Mouse (Mus musculus) ES-CJ7 (cell line): ENCODE measurements around the gene Fuca1.

Experiments
- DNase-seq: peaks from one replicate; pipeline ENCODE4 v3.0.0; 2011; ENCODE audit warnings: low read depth, low spot score

The Fuca1 gene

DNA sequence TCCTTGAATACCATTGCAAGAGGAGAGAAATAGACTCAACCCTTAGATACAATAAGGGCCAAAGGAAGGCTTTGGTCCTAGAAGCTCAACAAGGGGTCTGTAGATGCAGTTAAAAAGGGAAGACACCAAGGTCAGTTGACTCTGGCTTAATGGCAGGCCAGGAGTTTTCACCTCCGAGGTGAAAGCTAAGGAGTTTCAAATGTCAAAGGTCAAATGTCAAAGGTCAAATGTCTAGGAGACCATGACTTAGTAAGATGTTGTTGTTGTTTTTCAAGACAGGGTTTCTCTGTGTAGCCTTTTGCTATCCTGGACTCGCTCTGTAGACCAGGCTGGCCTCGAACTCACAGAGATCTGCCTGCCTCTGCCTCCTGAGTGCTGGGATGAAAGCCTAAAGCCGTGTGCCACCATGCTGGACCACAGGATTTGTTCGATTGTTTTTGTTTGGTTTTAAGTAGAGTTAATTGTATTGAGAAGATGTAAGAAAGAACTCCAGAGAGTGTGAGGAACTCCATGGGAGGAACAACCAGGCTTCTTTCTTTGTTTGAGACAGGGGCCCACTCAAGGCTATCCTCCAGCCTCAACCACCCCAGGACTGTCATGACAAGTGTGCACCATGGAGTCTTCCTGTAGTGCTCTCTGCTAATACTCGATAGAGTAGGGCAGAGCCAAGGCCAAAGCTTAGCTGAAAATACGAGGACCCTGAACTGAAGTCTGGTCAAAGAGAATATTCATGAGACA, 31.2 kb upstream of the Fuca1 start:
- peak; percentile 67 for DNase-seq

DNA sequence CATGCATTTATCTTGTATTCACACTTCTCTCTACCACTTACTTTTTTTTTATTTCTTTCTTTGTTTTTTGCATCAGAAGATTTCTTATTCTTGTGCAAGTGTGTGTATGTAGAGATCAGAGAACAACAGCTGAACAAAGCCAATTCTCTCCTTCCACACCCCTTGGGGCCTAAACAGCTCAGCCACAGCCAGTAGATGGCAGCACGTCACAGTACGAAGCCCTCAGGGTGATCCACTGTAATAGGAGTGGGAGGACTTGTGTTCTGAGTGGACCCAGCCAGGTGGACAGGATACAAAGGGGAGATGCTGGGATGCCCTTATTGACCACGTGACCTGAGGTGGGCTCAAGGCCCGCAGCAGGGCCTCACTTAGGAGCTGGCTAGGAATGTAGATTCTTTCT, 30.7 kb upstream of the Fuca1 start:
- peak; percentile 74 for DNase-seq

DNA sequence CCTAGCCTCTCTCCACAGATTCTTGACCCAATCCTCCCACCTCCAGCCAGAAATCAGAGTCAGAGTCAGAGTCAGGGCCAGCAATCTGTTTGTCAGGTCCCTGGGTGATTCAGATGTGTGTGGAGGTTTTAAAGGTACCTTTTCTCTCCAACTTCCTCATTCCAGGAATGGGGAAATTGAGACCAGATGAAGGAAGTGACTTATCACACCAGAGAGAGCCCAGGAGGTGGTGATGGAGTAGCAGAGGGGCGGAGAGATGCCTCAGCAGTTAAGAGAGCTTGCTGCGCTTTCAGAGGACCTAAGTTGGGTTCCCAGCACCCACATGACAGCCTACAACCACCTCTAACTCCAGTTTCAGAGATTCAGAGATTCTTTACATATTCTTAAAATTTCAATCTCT, 29.0 kb upstream of the Fuca1 start:
- DNase-seq, result no peak

DNA sequence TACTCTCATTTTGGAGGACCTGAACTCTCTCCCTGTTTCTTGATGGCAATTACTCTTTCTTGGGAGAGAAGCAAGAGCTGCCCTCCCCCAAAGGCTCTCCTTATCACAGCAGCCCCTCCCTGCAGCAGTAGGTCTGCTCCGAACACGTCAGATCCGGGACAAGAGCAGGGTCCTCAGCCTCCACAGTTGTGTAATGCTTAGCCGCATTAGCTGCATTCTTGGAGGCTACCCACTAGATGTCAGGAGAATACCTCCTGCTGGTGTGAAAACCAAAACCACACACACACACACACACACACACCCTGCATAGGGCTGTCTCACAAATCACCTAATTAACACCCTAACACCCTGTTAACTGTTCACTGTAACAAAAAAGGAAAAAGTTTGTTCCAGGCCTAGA, 27.7 kb upstream of the Fuca1 start:
- DNase-seq, result no peak

DNA sequence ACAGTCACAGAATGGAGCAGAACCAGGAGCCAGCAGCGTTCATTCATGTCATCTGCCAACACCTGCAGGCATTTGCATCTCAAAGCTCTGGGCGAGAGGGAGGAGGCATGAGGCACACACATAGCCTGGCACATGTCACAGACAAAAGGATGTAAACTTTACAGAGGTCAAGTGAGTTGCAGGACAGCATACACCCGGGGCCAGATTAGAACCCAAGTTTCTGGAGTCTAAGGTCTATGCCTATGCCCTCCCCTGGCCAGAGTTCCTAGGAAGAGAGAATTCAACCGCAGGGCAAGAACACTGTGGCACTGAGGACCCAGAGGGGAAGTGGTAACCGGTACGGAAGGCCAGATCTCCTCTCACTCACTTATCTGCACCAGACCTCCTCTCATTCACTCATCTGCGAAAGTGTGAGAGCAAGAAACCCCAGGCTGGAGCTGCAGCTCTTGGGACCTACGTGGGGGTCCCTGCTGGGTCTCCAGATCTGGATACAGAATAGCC, 25.4 kb upstream of the Fuca1 start, which contains the start of gene Cnr2:
Gene Cnr2, plus strand, starts transcription at position 324 of the 501 bp plus-strand sequence.
- DNase-seq, result no peak

DNA sequence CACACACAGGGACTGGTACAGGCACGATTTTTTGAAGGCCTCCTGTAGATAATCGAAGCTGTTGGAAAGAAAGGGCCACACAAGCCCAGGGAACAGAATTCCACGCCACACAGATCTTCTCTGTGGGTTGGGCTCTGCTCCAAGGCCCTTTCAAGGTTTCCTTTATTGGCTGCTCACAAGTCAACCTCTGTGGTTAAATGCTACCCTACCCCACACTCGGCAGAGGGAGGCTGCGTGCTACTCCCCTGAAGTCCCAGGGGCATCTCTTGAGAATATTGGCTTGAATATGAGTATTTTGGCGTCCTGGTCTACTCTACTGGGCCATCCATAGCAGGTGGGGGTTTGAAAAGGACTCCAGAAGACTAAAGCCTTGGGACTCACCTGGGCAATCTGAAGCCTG, 24.4 kb upstream of the Fuca1 start:
- DNase-seq, result no peak

DNA sequence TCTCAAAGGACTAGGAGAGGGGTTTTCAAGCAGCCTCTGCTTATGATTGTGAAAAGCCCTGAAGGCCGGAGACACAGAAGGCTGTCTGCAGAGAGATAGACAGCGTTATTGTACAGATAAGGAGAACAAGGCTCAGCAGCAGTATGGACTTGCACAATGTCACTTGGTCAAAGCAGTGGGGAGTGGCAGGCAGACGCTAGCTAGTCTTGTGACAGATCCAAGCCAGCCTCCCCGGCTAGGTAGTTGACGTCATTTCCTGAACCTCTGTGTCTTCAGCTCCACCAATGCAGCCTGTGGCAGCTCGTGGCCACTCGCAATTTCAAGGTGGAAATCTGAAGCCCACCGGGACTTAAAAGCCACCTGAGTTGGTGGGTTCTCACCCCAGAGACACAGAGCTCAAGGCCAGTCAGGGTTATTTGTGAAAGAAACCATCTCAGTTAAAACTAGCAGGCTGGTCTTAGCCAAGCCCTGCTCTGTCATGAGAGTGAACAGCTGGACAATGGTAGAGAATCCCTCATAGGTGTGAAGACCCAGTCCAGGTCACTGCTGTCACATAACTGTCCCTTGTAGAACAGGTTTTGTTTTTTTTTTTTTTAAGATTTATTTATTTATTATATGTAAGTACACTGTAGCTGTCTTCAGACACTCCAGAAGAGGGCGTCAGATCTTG, 22.0 kb upstream of the Fuca1 start:
- DNase-seq, result peak; percentile 70

DNA sequence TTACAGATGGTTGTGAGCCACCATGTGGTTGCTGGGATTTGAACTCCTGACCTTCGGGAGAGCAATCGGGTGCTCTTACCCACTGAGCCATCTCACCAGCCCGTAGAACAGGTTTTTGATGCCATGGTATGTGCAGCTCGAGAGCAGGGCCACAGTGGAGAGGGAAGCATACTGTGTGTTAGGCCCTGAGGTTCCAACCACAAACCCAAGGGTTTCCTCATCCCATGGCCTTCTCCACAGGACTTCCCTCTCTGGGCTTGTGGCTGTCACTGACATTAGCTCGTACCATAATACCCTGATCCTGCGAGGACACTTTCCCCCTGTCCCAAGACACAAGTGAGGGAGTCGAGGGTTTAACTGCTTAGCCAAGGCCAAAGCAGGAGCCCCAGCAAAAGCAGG, 21.5 kb upstream of the Fuca1 start:
- DNase-seq, result no peak

DNA sequence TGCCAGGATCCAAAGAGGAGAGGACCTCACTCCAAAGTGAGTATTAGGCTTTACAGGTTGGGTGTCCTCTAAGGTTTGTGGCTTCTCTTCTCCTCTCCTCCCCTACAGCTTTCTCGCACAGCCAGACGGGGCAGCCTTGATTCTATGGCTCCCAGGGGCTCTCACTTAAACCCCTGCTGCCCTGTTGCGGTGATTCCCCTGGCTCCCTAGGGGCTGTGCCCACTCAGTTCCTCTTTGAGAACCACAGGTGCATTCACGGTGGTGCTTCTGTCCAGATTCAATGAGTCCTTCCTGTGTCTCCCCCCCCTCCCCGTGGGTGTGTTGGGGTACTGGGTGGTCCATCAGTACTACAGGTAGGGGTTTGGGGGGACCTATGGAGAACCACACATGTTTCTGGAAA, 20.5 kb upstream of the Fuca1 start:
- no peak for DNase-seq

DNA sequence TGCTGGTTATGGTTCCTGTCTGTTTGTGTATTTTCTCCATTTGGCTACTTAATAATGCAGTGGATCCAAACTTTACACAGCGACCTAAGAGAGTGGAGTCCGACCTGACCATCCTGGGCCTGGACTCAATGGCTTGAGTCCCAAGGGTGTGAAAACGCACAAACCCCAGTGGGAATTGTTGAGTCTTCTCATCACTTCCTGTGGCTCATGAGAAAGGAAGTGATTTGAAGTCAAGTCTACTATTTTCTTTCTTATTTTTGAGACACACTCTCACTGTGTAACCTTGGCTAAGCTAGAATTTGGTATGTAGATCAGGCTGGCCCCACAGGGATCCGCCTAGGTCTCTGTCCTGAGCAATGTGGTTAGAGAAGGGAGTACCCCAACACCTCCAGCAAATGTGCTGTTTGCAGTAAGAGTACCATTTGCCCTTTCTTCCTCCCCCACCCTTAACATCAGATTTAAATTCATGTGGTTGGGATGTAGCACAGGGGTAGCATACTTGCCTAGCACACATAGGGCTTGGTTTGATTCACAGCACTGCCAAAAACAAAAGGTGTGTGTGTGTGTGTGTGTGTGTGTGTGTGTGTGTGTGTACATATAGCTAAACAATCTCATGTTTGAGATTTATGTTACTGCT, 17.8 kb upstream of the Fuca1 start:
- no peak for DNase-seq

DNA sequence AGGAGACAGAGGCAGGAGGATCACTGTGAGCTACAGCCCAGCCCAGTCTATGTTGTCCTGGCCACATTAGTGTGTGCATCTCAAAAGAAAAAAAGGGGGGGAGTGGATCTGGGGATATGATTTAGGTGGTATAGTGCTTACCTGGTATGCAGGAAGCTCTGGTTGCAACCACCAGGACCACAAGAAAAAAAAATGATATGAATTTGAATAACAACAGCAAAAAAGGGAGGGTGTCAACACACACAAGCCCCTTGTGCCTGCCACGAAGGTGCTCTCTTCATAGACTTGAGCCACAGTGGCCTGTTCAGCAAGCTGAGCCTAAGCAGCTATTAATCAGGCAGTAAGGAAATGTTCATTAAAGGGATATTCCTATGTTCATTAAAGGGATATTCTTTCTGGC, 15.7 kb upstream of the Fuca1 start:
- DNase-seq, result no peak

DNA sequence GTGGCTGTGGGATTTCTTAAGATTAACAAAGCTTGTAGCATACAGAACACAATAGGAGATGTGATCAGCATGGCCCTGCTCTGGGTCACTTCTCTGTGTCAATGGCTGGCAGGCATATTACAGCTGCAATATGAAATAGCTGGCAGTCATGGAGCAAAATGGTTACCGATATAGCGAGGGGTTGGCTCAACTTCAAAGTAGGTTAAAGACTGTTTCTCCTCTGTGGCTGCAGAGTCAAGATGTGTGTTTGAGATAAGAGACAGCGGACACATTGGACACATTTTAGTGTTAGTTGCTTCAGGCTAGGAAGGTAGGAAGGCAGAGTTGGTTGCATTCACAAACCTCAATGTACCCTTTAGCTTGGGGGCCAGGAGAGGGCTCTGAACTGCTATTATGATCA, 13.9 kb upstream of the Fuca1 start:
- no peak for DNase-seq

DNA sequence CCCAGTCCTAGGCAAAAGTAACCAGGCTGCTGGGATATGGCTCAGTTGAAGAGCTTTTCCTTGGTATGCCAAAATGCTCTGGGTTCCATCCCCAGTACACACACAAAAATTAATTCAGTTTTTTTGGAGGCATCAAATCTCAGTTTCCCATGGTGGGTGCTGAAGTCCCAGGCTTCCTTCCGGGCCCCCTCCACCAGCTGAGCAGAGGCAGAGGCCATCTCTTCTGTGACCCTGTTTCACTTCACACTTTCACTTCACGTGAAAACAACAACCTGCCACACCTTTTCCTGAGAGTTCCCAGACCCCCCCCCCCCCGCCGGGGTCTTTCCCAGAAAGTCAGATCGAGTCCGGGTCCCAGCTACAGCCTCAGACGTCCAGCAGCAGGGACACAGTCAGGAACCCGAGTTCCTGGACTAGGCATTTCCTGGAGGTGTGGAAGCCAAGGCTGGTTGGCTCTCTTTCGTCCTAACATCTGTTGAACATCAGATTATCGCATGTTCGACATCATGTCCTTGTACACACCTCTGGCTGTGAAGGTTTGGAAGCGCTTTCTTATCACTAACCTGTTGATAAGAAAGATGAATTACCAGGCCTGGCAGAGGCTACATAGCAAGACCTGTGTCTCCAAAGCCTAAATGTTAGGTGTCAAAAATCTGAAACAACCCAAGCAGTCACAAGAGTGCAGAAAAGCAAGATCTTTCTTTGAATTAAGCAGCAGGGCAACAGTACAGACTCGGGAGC, 11.0 kb upstream of the Fuca1 start:
- no peak for DNase-seq

DNA sequence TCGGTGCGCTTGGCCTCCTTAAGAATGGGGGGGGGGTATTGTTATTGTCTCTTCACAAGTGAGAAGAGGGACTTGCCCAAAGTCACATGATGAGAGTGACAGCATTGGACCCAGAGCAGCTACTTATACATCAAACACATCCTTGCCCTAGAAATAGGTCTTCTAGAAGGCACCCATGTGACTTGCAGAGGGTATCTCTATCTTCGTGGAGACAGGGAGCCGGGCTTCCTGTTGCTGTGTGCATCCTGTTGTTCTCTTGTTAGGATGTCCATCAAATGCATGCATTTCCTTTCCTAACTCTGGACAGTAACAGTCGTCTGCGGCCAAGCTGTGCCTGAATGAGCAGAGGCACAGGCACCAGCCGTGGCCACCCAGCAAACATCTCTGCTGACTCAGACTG, 9.0 kb upstream of the Fuca1 start:
- no peak for DNase-seq

DNA sequence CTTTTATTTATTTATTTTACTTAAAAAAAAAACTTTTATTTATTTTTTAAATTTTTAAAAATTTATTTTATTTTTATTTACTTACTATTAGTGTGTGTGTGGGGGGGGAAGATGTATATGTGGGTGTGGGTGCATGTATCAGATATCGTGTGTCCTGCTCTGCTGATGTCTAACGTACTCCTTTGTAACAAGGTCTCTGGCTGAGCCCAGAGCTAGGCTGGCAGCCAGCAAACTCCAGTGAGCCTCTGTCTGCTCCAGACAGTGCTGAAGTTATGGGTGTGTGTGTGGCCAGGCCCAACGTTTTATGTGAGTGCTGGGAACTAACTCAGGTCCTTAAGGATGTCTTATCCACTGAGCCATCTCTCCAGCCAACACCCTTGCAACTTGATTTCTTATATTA, 8.4 kb upstream of the Fuca1 start:
- no peak for DNase-seq

DNA sequence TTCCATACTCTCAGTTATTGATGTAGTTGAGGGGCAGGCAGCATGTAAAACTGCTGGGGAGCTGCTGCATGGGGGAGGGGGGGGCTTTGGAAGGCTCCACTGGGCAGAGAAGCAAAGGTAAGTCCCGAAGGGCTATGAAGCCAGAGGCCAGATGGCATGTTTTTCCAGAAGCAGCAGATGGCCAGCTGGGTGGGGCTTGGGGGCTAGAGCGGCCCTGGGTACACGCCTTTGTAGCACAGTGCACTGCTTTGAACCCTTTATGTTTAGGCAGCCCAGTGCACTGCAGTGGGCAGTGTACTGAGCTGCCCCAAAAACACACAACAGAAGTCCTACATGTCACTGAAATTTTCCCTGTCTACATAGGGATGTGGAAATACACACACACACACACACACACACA, 7.7 kb upstream of the Fuca1 start:
- no peak for DNase-seq

DNA sequence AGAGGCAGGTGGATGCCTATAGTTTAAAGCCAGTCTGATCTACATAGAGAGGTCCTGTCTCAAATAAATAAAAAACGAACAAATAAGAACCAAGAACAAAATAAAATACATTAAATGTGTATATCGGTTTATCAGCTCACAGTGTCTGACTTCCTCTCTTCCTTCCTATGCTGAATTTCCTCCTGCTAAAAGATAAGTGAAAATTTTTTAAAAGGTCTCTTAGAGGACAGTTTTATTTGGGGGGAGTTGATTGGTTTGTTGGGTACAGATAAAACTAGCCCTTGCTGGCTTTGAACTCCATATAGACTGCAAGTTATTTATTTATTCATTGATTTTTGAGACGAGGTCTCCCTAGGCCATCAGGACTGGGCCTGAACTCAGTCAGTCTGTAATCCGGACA, 7.1 kb upstream of the Fuca1 start:
- no peak for DNase-seq

DNA sequence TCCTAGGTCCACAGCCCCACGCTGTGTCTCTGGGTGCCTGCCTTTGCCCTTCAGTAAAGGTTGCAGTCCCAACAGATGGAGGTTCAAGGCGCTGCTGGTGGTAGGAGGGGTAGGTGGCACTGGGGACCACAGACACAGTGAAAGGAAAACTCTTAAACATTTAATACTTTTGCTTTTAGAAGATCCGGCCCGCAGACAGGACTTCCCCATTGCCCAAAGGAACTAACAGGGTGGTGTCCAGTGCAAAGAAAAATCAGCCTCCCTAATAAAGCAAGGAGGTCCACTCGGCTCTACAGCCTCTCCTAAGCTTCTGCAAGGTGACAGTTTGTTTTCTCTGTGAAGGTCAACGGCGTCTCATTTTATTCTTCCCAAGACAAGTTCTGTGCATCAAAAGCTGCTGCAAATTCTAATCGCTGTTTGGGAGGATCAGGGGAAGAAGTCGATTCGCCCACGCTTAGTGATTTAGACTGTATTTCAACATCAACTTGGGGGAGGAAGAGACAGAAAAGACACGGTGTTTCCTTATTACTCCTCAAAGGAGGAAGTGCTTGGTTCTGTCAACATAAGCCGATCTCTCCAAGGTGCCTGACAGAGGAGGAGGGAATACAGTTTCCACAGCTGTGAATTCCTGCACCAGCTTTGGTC, 1.8 kb upstream of the Fuca1 start:
- DNase-seq, result no peak

DNA sequence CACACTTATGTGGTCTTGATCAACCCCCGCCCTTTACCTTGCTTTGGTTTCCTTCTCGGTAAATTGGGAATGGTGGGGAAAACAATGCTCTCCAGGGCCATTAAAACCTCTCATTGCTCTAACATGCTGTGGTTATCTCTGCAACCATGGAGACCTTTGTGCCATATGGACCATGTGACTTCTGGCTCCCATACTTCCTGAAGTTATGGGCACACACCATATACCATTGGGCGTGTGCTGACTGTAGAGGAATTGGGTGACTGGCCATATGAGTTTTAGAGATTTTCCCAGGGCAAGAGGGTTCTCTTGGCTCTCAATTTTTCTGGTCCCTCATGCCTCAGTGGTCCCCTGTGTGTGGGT, 1.3 kb upstream of the Fuca1 start:
- no peak for DNase-seq

DNA sequence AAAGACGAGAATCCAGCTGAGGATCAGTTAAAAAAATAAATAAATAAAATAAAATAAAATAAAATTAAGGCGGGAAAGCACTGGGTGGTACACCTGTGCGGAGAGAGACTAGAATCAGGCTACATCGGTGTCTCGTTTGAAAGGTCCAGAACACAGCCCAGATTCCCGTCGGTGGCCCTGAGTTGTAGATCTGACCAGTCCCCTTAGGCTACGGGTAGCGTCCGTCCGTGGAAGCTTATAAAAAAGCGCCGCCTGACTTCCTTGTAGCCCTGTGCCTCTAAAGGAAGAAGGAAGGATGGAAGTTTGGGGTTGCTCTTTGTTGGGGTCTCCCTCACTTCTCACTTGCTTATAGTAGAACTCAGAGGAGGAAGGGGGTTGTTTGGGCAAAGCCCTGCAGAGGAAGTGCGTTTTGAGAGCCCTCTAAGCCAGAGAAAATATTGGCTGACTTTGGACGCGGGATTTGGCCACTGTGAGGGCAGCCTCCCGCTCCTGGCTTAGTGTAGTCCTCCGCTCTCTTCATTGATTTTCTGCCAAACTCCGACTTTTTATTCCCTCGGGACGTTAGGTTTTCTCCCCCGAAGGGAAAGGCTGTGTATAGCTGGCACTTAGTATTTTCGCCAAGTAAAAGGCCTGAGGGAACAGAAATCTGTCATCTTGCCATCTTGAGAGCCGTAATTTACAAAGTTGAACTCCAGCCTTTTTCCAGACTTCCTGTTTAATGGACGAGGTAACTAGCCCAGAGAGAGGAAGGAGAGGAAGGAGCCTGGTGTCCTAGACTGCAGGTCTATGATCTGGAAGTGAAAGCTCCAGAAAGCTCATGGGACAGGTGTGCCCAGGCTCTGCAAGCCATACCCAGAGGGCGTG, 954 bp downstream of the Fuca1 start:
- DNase-seq, result no peak

DNA sequence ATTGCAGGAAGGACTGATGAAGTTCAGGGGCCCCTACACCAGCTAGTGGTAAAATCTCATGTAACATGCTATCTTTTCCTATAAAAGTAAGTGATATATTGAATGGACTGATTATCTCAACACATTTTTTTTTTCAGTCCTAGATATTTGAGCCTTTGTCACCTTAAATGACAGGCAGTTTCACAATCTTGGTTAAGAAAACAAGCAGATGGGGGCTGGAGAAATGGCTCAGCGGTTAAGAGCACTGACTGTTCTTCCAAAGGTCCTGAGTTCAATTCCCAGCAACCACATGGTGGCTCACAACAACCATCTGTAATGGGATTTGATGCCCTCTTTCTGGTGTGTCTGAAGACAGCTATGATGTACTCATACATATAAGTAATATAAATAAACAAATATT, 1.7 kb downstream of the Fuca1 start:
- no peak for DNase-seq
